Mouse (Mus musculus): Measurements from ENCODE around the gene Ube2v1.
"Not testable (repeated sequence)": the region's sequence is repeated elsewhere in the genome, so short reads cannot be mapped to it uniquely, and the experiment has no call there.

The Ube2v1 gene

GRCm38 (mm10) chr2:167654911-167655600 is 23.2 kb upstream of the Ube2v1 start:
- DNase-seq (ENCODE audit: low spot score) = no peak

- DNase-seq (ENCODE audit: low spot score) = no peak
Observed at GRCm38 (mm10) chr2:167652694-167653093, 20.8 kb upstream of the Ube2v1 start.

- no peak for DNase-seq (ENCODE audit: low spot score)
Observed at GRCm38 (mm10) chr2:167651622-167652021, 19.7 kb upstream of the Ube2v1 start.

- no peak for DNase-seq (ENCODE audit: low spot score)
Observed at GRCm38 (mm10) chr2:167649290-167650032, 17.6 kb upstream of the Ube2v1 start.

GRCm38 (mm10) chr2:167646411-167646810 is 14.5 kb upstream of the Ube2v1 start:
- no peak for DNase-seq (ENCODE audit: low spot score)

GRCm38 (mm10) chr2:167643356-167644052 is 11.6 kb upstream of the Ube2v1 start:
- DNase-seq (ENCODE audit: low spot score) = not testable (repeated sequence)

GRCm38 (mm10) chr2:167642164-167642563 is 10.3 kb upstream of the Ube2v1 start:
- DNase-seq (ENCODE audit: low spot score) = no peak

GRCm38 (mm10) chr2:167641337-167641736 is 9.4 kb upstream of the Ube2v1 start:
- no peak for DNase-seq (ENCODE audit: low spot score)

GRCm38 (mm10) chr2:167640279-167640678 is 8.4 kb upstream of the Ube2v1 start:
- no peak for DNase-seq (ENCODE audit: low spot score)

- DNase-seq (ENCODE audit: low spot score) = no peak
Observed at GRCm38 (mm10) chr2:167634865-167635512, 3.1 kb upstream of the Ube2v1 start.

GRCm38 (mm10) chr2:167634338-167634770 is 2.5 kb upstream of the Ube2v1 start:
- DNase-seq (ENCODE audit: low spot score) = peak; percentile 87

- DNase-seq (ENCODE audit: low spot score) = no peak
Observed at GRCm38 (mm10) chr2:167633537-167633872, 1.6 kb upstream of the Ube2v1 start.

- DNase-seq (ENCODE audit: low spot score) = no peak
Observed at GRCm38 (mm10) chr2:167632731-167633536, 1.0 kb upstream of the Ube2v1 start.

- peak; percentile 25 for DNase-seq (ENCODE audit: low spot score)
Observed at GRCm38 (mm10) chr2:167631181-167631590, 709 bp downstream of the Ube2v1 start.

- DNase-seq (ENCODE audit: low spot score) = no peak
Observed at GRCm38 (mm10) chr2:167630421-167630820, 1.5 kb downstream of the Ube2v1 start.

GRCm38 (mm10) chr2:167629665-167630209 is 2.2 kb downstream of the Ube2v1 start:
- no peak for DNase-seq (ENCODE audit: low spot score)

GRCm38 (mm10) chr2:167628872-167629271 is 3.0 kb downstream of the Ube2v1 start:
- DNase-seq (ENCODE audit: low spot score) = peak; percentile 38

- DNase-seq (ENCODE audit: low spot score) = no peak
Observed at GRCm38 (mm10) chr2:167627019-167627418, 4.9 kb downstream of the Ube2v1 start.

GRCm38 (mm10) chr2:167625670-167626069 is 6.2 kb downstream of the Ube2v1 start:
- DNase-seq (ENCODE audit: low spot score) = no peak

- DNase-seq (ENCODE audit: low spot score) = no peak
Observed at GRCm38 (mm10) chr2:167624368-167625075, 7.4 kb downstream of the Ube2v1 start.

- DNase-seq (ENCODE audit: low spot score) = no peak
Observed at GRCm38 (mm10) chr2:167622965-167623364, 8.9 kb downstream of the Ube2v1 start.
